In genomic region chr2:173089437-173089836, GRCm38 (mm10) we compare ENCODE assay signal across 8 mouse cellular contexts. TPM values are rescaled to one million over a fixed set of nuclear protein-coding genes. Genes with fewer than 3 reads are reported as not detected.
DNase-seq lines count a peak whose midpoint lies in the region; ATAC-seq lines count a peak whose summit lies in the region.

No protein-coding gene starts in this region.

- DNase-seq in adipocyte (ENCODE audit: low spot score) = peak; percentile 87
- peak; percentile 85 to 90 for DNase-seq in cerebellum, postnatal 25 days
- DNase-seq in frontal cortex, postnatal 36 days (ENCODE audit: low spot score in 2 of 2) = peak; percentile 85 to 92
- peak; percentile 86 for DNase-seq in left cerebral cortex, adult 18-20 months (ENCODE audit: low spot score in 2 of 2)
- peak; percentile 77 for DNase-seq in right cerebral cortex, postnatal 25 days
- peak; percentile 69 to 83 for DNase-seq in urinary bladder, postnatal 4 days (ENCODE audit: low spot score in 2 of 2)

- 19% methylated on average over 6 of the region's 6 CpGs for WGBS in hindbrain, embryonic 16.5 days

- H3K27me3 ChIP-seq in hindbrain, embryonic 16.5 days (replicated peaks; ENCODE audit: control insufficient read depth, insufficient read depth, low read length) = no peaks in the 10 kb centered on the region
- peaks cover 10% of the 10 kb centered on the region for H3K27me3 ChIP-seq in megakaryocyte, embryonic 14.5 days (replicated peaks)

- no peak overlapping the region for H3K9ac ChIP-seq in hindbrain, embryonic 16.5 days (ENCODE audit: low read depth, low read length)

- no peaks in the 10 kb centered on the region for H3K9me3 ChIP-seq in hindbrain, embryonic 16.5 days (ENCODE audit: control insufficient read depth, low read length)
- H3K9me3 ChIP-seq in megakaryocyte, embryonic 14.5 days = no peaks in the 10 kb centered on the region

- H3K4me2 ChIP-seq in hindbrain, embryonic 16.5 days (ENCODE audit: low read length) = no peak overlapping the region

- peak; percentile 76 for ATAC-seq in hindbrain, embryonic 16.5 days

- no peak overlapping the region for H3K4me3 ChIP-seq in hindbrain, embryonic 16.5 days (ENCODE audit: low read length)
- H3K4me3 ChIP-seq in megakaryocyte, embryonic 14.5 days (replicated peaks) = peak overlapping the region; percentile 24

- no peaks in the 10 kb centered on the region for H3K4me1 ChIP-seq in hindbrain, embryonic 16.5 days (ENCODE audit: control insufficient read depth, insufficient read depth, low read depth, low read length)
- H3K4me1 ChIP-seq in megakaryocyte, embryonic 14.5 days = peaks cover 17% of the 10 kb centered on the region

- H3K27ac ChIP-seq in hindbrain, embryonic 16.5 days (ENCODE audit: low read depth, low read length) = no peak overlapping the region

- no peaks in the 10 kb centered on the region for H3K36me3 ChIP-seq in hindbrain, embryonic 16.5 days (ENCODE audit: control insufficient read depth, insufficient read depth, low read length)
- H3K36me3 ChIP-seq in megakaryocyte, embryonic 14.5 days (replicated peaks; ENCODE audit: low read length) = no peaks in the 10 kb centered on the region

RNA-seq across cellular contexts. Expression of gene Ctcfl, which starts 29.9 kb away (rescaled TPM):
- 0.08 TPM in 1 of 2 replicates, not detected in the other for polyA plus RNA-seq in hindbrain, embryonic 16.5 days (2015; fragmentation: Nextera tagmentation; extraction: Ambion mirVana)
- total RNA-seq in left cerebral cortex, adult 18-20 months (2021) = not detected
- polyA plus RNA-seq in megakaryocyte, embryonic 14.5 days (2012; ENCODE audit: insufficient read depth, low replicate concordance) = not detected in 2 replicates
